Mouse (Mus musculus): ENCODE data around the gene Tcta.

- TF ChIP-seq EP300 (IDR thresholded peaks at IDR 0.05; ENCODE audit: low read depth) (no peak), CTCF (IDR thresholded peaks at IDR 0.05; ENCODE audit: low read depth) (no peak)
These were observed 38.5 kb upstream of the Tcta start for GRCm38 (mm10) chr9:108344471-108344870.

Data from heart, postnatal 0 days (tissue).